Mouse (Mus musculus): ENCODE results near the gene Lgr6.

Gene Lgr6

DNA sequence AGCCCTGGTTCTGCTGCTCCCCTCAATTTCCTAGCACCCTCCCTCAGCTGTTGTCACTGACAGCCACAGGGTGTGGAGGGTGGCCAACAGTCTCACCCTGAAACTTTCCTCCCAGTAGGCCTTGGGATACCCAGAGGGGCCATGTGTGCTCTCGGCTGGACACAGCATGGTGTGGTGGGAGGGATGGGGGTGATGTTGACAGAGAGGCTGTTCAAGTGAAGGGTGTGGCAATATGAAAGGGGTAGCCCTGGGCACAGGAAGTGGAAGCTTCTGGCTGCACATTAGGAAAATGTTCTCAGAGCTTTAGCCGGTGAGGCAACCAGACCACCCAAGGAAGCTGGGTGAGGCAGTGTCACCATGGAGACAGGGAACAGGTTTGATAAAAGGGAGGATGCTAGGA is 26.1 kb downstream of the Lgr6 start:
- no peak for DNase-seq (ENCODE audit: low read depth, low spot score)

DNA sequence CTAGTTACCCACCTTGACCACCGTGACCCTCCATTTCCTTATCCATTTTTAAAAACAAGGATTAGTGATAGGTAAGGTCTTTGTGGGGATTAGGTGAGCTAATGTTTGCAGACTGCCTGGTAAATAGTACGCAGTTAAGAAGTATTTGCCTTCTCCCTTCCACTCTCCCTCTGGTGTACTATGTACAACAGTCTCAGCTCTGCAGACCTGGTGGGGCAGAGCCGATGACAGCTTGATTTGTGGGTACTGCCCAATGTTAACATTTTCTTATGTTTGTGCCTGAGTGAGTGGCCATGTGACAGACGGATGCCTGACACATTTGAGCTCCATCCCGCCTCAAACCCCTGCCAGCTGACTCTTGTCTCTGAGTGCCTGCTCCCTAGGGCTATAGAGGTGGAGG is 28.6 kb downstream of the Lgr6 start:
- DNase-seq (ENCODE audit: low read depth, low spot score), result no peak

DNA sequence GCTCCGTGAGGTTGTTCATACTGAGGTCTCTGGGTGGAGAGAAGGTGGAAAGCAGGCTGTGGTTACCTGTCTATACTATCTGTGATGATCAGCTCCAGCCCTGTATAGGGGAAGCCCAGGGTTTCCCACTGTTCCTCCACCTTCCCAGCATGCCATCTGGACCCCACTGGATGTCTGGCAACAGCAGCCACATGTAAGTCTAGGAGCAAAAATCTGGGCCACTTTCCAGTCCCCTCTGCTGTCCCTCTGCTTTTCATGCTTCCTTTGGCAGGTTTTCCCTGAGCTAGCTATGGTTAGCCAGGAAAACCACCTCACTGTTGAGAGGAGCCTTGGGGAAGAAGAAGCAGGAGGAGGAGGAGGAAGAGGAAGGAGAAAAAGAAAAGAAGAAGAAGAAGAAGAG is 29.8 kb downstream of the Lgr6 start:
- DNase-seq (ENCODE audit: low read depth, low spot score), result no peak

DNA sequence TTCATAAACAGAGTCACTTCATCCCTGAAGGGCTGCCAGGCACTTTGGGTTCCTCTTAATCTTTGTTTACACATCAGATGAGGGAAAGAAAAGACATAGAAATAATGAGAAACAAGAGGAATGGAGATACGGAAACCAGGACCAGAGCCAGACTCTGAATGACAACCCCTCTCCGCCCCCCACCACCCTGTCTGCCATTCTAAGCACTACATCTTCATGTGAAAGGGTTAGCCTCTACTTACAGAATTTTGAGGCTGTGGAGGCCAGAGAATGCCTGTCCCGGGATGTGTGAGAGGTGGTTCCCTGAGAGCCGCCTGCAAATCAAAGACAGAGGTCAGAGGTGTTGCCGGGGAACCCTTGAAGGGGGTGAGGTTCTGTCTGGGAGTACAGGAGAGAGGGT is 32.4 kb downstream of the Lgr6 start:
- no peak for DNase-seq (ENCODE audit: low read depth, low spot score)

DNA sequence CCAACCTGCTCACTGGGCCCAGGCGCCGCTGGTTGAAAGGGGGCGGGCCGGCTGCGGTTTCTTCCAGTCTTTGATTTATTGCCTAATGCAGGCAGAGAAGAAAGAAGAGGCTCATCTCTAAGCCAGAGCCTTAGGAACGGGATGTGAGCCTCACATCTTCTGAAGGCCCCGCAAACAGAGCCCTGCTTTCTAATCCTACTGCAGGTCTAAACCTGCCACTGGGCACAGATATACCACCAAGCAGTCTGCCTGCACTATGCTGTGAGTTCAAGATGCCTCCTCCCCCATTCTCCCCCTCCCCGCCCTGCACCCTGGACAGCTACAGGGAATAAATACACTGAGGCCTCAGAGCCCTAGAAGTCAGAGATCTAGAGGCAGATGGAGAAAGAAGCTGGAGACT is 35.2 kb downstream of the Lgr6 start:
- no peak for DNase-seq (ENCODE audit: low read depth, low spot score)

DNA sequence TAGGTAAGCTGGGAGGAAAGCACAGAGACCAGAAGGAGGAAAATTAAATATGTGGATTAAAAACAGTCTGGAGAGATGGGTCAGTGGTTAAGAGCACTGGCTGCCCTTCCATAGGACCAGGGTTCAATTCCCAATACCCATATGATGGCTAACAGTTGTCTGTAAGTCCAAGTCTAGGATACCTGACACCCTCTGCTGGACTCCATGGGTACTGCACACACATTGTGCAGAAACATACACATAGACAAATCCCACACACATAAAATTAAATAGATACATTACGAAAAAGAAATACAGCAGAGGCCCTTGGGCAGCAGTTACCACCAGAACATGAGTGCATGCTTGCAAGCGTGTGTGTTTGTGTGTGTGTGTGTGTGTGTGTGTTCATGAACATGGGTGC is 40.6 kb downstream of the Lgr6 start:
- DNase-seq (ENCODE audit: low read depth, low spot score), result no peak

DNA sequence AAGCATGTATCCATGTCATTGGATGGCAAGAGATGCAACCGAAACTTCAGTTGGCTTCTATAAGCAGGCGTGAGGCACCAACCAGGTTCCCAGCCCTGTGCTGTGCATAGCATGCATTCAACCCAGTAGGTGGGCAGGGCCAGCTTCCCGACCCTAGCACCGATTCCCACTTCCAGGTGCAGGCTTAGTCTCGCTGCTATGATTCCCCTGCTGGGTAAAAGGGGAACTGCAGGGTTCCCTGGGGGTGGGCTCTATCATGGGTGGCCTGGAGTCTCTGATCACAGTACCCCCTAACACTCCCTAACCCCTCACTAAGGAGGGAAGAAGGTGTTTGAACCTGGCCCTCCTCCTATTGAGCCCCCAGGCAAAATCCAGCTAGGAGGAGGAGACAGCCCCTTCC is 42.1 kb downstream of the Lgr6 start:
- no peak for DNase-seq (ENCODE audit: low read depth, low spot score)

DNA sequence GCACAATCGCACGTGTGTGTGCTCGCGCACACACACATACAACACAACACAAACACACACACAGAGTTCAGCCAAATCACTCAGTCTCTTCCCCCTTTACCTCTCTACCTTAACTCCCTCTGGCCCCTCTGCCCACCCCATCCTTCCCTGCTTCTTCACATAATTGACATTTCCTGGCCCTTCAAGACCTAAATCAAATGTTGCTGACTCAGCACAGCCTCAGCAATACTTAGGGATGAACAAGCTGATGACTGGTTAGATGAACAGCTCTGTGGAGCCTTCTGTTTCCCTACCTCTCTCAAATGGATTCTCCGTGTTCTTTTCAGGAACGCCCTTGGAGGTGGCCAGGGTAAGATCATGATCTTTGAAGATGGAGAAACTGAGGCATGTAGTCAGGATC is 43.8 kb downstream of the Lgr6 start:
- DNase-seq (ENCODE audit: low read depth, low spot score), result no peak

DNA sequence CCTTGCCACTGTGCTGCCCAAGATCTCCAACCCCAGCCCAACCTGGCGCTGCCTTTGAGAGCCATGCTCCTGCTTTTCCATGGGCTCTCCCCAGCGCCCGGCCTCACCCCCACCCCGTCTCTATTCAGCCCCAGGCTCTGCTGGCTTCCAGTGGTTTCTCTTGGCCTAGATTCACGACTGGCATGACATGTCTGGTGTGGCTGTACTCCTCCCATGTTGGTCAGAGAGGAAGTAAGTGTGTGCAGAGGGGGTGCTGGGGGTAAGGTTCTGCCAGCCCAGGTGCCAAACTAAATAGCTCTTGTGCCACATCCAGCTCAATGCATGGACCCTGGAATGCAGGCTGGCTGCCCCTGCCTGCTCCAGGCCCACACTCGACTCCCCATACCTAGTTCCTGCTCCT is 44.9 kb downstream of the Lgr6 start:
- no peak for DNase-seq (ENCODE audit: low read depth, low spot score)

DNA sequence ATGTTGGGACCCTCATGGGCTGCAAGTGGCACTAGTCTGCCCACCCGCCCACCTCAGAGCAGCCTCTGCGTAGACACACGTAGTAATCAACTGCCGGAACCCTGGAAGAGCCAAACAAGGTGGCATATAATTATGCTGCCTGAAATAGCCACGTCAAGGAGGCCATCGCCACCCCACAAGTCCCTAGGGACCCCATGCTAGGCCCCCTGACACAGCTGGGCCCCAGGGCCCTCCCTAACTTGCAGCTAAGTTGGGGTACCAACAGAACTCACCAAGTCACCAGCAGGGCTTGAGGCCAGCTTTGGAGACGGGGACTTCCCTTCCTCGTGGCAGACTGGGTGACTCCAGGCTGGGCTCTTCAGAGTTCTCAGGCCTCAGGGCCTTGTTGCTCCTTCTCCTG is 48.2 kb downstream of the Lgr6 start:
- DNase-seq (ENCODE audit: low read depth, low spot score), result no peak

DNA sequence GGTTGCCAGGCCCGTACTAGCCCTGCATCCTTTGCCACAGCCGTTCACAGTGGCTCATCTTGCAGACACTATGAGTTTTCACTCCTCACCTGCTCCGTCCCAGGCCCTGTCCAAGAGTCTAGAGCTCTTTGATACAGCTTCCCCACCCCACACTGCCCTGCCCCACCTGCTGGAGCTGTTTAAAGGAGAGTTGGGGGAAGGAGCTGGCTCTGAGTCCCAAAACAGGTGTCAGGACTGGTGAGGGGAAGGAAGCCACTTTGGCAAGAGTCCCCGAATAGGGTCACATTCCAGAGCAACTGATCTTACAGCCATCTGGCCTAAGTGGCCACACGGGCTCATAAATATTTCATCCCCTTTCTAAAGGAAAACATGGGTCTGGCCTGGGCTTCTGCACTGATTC is 51.0 kb downstream of the Lgr6 start:
- DNase-seq (ENCODE audit: low read depth, low spot score), result no peak

DNA sequence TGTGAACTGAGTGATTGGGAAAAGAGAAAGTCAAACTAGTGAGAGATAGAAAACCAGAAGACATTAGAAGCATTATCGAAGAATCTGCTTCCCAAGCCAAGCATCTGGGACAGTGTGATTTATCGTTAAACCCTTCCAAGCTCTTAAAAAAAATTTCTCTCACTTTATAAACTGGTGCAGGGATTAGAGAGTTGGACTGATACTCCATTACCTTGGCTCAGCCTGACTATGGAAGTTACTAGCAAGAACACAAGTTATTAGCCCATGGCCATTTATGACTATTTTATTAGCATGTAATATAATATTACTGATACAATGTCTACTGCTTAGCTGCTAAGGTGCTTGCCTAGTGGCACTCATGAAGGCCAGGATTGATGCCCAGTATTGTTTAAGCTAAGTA is 60.6 kb downstream of the Lgr6 start:
- no peak for DNase-seq (ENCODE audit: low read depth, low spot score)

DNA sequence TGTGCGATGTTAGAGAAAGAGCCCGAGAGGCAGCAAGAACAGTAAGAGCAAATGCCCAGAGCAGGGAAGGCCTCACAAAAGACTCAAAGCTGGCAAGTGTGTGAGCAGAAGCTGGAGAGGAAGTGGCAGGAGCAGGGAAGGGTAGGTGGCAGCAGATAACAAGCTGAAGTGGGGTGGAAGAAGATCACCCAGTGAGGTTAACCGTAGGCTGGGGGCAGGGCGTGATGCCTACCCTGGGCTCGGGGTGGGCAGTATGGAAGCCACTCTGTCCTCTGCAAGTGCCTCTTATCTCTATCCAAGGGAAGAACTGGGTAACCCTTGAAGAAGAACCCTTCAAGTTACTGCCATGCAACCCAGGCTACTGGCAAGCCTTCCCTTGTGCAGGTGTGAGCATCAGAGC is 68.8 kb downstream of the Lgr6 start:
- DNase-seq (ENCODE audit: low read depth, low spot score), result no peak

DNA sequence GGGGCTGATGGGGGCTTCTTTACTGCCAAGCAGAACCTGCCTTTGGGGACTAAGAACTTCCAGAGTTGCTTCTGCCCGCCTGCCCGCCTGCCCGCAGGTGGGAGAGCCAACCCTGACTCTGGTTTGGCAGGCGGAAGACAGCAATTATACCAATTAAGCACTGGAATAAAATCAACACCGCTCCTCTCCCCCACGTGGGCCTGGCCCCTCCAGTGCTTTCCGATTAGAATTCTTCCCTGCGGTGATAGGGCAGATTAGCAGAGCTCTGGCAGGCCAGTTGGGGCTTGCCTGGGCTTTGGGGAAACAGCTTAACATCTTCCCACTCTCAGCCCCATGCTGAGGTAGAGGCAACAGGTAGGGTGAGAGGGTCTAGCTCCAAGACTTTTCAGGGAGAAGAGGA is 72.4 kb downstream of the Lgr6 start:
- DNase-seq (ENCODE audit: low read depth, low spot score), result no peak

DNA sequence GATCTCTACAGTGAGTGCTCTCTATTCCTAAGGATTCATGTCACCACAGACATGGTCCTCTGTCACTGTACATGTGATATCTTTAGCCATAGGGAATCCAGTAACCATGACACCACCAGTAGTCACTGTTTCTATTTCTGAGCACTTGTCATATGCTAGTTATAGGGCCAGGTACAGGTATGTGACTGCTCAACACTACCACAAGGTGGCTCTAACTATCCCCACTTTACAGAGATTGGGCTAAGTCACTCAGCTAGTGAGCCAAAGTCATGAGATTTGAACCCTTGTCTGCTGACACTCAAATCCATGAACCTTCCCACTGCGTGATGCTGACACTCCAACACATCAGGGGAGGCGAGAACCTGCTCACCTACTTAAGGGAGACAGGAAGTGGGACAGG is 75.0 kb downstream of the Lgr6 start:
- DNase-seq (ENCODE audit: low read depth, low spot score), result no peak

DNA sequence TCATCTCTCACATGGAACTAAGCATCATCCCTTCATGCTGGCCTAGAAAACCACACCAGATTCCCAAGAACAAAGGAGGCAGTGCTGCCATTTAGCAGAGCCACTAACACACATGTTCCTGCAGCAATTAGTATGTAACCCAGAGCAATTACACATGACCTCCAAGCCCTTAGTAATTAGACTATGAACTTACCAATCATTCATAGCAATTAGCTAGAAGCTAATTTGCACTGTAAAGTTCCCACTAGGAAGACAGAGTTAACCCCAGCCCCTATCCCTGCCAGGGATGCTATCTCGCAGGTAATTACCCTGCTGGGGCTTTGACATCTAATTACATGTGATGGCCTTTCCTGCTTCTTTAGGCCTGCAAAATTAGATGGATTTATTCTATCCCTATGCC is 78.8 kb downstream of the Lgr6 start:
- DNase-seq (ENCODE audit: low read depth, low spot score), result no peak

DNA sequence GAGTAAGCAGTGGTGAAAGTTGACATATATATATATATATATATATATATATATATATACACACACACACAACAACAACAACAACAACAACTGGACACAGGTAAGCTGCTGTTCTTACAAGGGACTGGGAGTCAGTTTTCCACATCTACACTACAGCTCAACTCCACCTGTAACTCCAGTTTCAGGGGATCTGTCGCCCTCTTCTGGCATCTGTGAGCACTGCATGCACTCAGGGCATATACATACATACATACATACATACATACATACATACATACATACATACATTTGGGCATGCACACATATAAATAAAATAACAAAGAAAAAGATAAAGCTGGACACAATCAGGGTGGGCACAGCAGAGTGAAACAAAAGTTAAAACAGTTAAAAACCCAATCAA is 81.5 kb downstream of the Lgr6 start:
- no peak for DNase-seq (ENCODE audit: low read depth, low spot score)

DNA sequence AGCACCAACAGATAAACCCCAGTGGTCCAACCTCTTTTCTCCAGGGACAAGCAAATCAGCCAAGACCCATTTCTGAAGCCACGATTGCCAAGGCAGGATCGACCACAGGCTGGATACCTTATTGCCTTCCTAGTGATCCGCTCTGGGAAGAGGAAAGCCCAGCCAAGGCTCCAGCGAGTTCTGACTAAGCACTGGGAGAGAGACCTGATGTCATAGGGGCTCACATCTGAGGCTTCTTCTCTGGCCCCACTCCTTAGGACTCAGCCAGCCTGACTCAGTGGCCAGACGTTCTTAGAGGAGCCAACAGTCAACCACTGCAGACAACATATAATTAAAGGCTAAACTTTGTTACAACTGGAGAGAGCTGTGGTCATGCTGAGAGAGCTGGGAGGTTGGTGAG is 83.1 kb downstream of the Lgr6 start:
- no peak for DNase-seq (ENCODE audit: low read depth, low spot score)

DNA sequence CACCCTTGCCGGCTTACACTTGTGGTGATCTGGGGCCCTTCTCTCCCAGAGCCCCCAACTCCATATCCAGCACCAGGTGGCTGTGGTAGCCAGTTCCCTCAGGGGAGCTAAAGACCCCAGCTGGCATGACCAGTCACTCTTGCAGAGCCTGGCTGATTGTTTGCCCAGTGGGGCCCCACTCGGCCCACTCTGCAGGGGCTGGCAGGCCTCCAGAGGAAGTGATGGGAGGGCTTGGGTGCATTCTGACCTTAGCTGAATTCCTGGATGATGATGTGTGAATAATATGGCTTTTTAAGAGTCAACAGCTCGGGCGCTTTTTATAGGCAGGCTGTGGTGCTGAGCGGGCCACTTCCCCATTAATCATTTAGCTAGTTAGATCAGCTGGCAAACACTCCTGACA is 84.1 kb downstream of the Lgr6 start:
- DNase-seq (ENCODE audit: low read depth, low spot score), result no peak

DNA sequence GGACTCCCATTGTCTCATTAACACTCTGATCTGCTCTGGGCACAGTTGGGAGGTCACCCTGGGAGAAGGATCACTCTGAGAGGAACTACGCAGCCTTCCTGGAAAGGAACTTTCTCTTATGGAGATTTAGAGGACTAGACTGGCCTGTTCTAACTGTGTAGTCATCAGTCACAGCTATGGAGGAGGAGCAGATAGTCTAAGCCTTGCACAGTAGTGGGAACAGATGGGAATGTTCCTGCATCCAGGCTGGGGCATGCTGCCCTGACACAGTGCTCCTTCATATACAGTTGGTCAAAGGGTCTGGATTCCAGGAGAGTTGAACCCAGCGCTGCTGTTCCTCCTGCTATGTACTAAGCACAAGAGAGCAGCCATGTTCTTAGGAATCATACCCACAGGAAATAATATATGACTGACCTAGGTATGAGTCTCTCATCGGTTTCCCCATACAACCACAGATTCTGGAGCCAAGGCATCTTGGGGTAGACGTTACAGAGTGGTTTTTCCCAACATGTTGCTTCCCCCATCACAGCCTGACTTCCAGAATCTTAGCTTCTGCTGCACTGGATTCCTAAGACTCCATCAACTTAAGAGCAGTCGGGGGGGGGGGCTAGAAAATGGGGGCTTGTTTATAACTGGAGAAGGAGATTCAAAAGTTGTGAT is 84.7 kb downstream of the Lgr6 start:
- DNase-seq (ENCODE audit: low read depth, low spot score), result no peak

DNA sequence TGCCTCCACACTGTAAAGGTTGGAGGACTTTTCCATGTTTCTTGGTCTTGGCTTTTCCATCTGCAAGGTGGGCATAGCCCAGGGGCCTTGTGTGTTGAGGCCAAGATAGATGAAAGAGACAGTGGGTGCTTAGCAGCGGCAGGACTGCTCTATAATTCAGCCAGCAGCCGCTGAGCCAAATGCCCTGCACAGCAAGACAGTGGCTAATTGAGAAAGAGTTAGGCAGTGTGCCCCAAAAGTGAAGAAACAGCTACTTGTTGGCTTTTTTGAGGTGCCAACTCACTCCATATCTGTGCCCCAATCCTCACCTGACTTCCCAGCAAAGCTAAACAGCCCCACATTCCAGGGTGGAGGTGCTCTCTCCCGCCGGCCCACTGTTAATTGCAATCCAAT is 85.3 kb downstream of the Lgr6 start:
- DNase-seq (ENCODE audit: low read depth, low spot score), result no peak

DNA sequence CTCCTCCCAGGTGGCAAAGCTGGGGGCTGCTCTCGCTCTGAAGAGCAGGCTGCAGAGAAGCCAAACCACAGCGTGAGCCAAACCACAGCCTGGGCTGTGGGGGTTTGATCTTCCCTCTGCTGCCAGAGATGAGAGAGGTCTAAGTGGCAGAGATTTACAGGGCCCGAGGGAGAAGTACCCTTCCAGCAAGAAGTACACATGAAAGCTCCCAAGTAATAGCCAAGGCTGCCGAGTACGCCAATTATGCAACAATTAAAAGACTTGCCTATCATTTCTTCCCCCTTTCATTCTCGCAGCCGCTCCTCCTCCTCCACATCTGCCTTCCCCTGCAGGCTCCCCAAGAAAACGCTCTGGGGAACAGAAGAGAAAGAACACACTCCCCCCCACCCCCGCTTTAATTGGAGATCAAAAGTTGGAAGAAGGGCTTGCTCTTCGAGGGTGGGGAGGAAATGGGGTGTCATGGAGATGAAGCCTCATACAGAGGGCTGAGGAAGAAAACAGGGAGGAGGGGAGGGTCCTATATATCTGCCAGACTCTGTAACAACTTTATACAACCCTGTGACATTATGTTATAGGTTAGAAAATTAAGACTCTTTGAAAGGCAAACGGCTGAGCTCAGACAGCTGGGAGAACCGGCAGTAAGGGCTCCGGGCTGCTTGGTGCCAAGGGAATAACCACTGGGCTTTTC is 85.8 kb downstream of the Lgr6 start:
- DNase-seq (ENCODE audit: low read depth, low spot score), result no peak

DNA sequence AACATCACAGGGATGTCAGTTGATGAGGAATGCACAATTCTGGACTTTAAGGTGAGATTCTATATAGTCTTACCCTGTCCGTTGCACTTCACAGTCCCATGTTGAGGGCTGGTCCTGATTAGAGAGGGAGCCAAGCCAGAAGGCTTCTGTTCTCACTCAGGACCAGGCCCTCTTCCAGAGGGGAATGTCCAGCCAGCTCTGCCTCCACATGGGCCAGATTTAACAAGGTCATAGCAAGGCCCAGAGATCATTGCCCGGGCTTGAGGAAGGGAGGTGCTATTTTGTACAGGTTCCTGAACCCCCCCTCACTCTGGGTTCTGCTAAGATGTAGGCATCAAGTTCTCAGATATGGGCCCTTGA is 87.4 kb downstream of the Lgr6 start:
- no peak for DNase-seq (ENCODE audit: low read depth, low spot score)

All from retina, postnatal 7 days (tissue).